32 mouse cellular contexts compared by ENCODE assay signal in the genomic region with DNA sequence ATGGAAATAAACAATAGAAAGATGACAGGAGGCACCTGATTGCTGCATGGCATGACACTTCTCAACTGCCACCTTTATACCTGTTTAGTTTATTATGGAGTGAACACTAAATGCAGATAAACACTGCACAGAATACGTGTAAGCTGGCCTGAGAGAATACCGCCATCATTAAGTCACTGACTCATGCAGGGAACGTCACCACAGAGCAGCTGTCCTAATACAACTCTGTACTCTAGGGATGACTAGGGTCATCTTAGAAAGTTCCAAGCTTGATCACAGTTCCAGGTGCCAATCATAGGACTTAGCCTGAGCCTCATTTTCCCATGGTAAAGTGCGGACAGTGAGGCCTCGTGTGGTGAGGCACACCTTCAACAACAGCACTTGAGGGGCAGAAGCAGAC.
"Had no signal": no experiment of that assay in that cellular context is flagged by ENCODE, and none has a peak within 500 bp of the region (broad histone marks: within the 10 kb centered on the region; RNA-seq: fewer than 3 reads in every experiment).

No protein-coding gene starts in this region.

- ATAC-seq: hindbrain, postnatal 0 days; inflammation-experienced regulatory T-cells, adult 6 months; intestine, embryonic 15.5 days had no signal

- H3K4me3 ChIP-seq: heart, embryonic 10.5 days; heart, embryonic 12.5 days; heart, embryonic 13.5 days; heart, embryonic 15.5 days; hindbrain, embryonic 10.5 days; hindbrain, embryonic 12.5 days; hindbrain, embryonic 13.5 days; hindbrain, embryonic 15.5 days; intestine, embryonic 15.5 days; kidney, embryonic 15.5 days; layer of hippocampus, adult 2 months; left cerebral cortex, adult 2 months had no signal

- H3K36me3 ChIP-seq: hindbrain, embryonic 12.5 days; hindbrain, embryonic 15.5 days; intestine, embryonic 15.5 days had no signal

- H3K27ac ChIP-seq: heart, embryonic 10.5 days; heart, embryonic 13.5 days; heart, embryonic 15.5 days; hindbrain, embryonic 10.5 days; hindbrain, embryonic 12.5 days; hindbrain, embryonic 13.5 days; hindbrain, embryonic 14.5 days; hindbrain, embryonic 15.5 days; hindbrain, postnatal 0 days; intestine, embryonic 15.5 days; kidney, embryonic 15.5 days; kidney, postnatal 0 days; layer of hippocampus, adult 2 months; left cerebral cortex, adult 2 months had no signal

- DNase-seq: heart, postnatal 10 days; heart, postnatal 14 days; heart, postnatal 36 days; heart, postnatal 4 days; kidney, adult 11 months; kidney, adult 18-20 months; kidney, adult 2 months; kidney, adult 8-10 months; kidney, adult 9 months; kidney, postnatal 10 days; kidney, postnatal 14 days; kidney, postnatal 36 days; kidney, postnatal 4 days; layer of hippocampus, adult 9-11 months; layer of hippocampus, postnatal 36 days had no signal

- H3K4me2 ChIP-seq: heart, embryonic 11.5 days; heart, embryonic 12.5 days; heart, embryonic 13.5 days; heart, embryonic 15.5 days; hindbrain, embryonic 12.5 days; hindbrain, embryonic 13.5 days; hindbrain, embryonic 14.5 days; hindbrain, embryonic 15.5 days; intestine, embryonic 15.5 days; kidney, embryonic 15.5 days had no signal

- H3K9ac ChIP-seq: heart, embryonic 12.5 days; heart, embryonic 13.5 days; heart, embryonic 15.5 days; hindbrain, embryonic 12.5 days; hindbrain, embryonic 13.5 days; hindbrain, embryonic 14.5 days; hindbrain, embryonic 15.5 days; intestine, embryonic 15.5 days; kidney, embryonic 15.5 days had no signal

- H3K27me3 ChIP-seq: heart, embryonic 12.5 days; heart, embryonic 13.5 days; heart, embryonic 15.5 days; hindbrain, embryonic 12.5 days; hindbrain, embryonic 13.5 days; hindbrain, embryonic 15.5 days; intestine, embryonic 15.5 days; kidney, embryonic 15.5 days had no signal

- H3K9me3 ChIP-seq: heart, embryonic 10.5 days; heart, embryonic 12.5 days; heart, embryonic 13.5 days; heart, embryonic 15.5 days; hindbrain, embryonic 10.5 days; hindbrain, embryonic 12.5 days; hindbrain, embryonic 13.5 days; hindbrain, embryonic 15.5 days; intestine, embryonic 15.5 days; kidney, embryonic 15.5 days had no signal

- H3K4me1 ChIP-seq: hindbrain, embryonic 12.5 days; hindbrain, embryonic 15.5 days had no signal
